Mouse (Mus musculus) CH12.LX (cell line): ENCODE results near the gene Gm8020.
"Not testable (repeated sequence)": the region's sequence is repeated elsewhere in the genome, so short reads cannot be mapped to it uniquely, and the experiment has no call there.

ENCODE experiments used
- CTCF ChIP-seq, 2 experiments: IDR thresholded peaks in 1 of 2; conservative IDR thresholded peaks in 1 of 2; 2 replicates each; pipeline ENCODE4 v1.5.1; 2011 to 2012; ENCODE audit warnings: low read depth in 2 of 2, low read length in 2 of 2, improper control_type of control experiment in 1 of 2, inconsistent platforms in 1 of 2, mild to moderate bottlenecking in 1 of 2, moderate library complexity in 1 of 2
- ELF1 ChIP-seq: IDR thresholded peaks from 2 replicates; pipeline ENCODE4 v1.6.1; 2014; ENCODE audit warnings: low read depth, mild to moderate bottlenecking, inconsistent platforms, low read length, improper control_type of control experiment
- EP300 ChIP-seq: IDR thresholded peaks from 2 replicates; pipeline ENCODE4 v1.6.1; 2011; ENCODE audit warnings: low read length, improper control_type of control experiment
- TBP ChIP-seq: conservative IDR thresholded peaks from 2 replicates; pipeline ENCODE4 v1.6.1; 2011; ENCODE audit warnings: low read depth, low read length, improper control_type of control experiment

DNA sequence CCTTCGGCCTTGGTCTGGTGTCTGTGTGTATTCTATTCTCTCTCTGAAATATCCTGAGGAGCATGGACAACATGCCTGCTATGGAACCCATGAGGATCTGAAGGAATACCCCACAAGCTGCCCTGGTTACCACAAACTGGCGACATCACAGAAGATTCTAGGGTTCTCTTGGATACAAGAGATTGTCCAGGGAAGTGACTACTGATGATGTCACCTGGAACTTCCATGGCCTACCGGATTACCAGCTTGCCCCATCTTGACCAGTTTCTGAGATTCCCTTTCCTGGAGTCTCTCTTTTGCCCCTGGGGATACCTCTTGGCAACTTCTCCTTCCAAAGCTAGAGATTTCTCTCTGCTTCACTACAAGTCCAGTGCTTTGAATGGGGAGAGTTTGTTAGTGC, 22.0 kb upstream of the Gm8020 start, which contains the start of gene Gm8024:
- TF ChIP-seq ELF1; EP300; CTCF (conservative IDR thresholded peaks at IDR 0.05 in 1 of 2, IDR thresholded peaks at IDR 0.05 in 1 of 2; ENCODE audit: low read depth in 2 of 2, low read length in 2 of 2); TBP: not testable (repeated sequence)
